Mouse (Mus musculus) brain, embryonic 14.5 days (tissue): Measurements from ENCODE around the gene Olfr574. TPM values are rescaled to one million over a fixed set of nuclear protein-coding genes. Genes with fewer than 3 reads are reported as not detected.

ENCODE experiments used
- DNase-seq: peaks from one replicate; pipeline ENCODE4 v3.0.0-alpha.2; 2011; ENCODE audit warnings: low read depth
- CTCF ChIP-seq: fragments of 200-500 bp; IDR thresholded peaks from 2 replicates; pipeline ENCODE4 v1.5.1; 2012; ENCODE audit warnings: inconsistent platforms, mild to moderate bottlenecking, moderate library complexity, borderline replicate concordance; ENCODE audit not compliant: insufficient read depth, insufficient read length; ENCODE audit errors: extremely low read depth
- POLR2A ChIP-seq: fragments of 200-500 bp; IDR thresholded peaks from 2 replicates; pipeline ENCODE4 v1.6.1; 2012; ENCODE audit warnings: mild to moderate bottlenecking, inconsistent platforms, borderline replicate concordance; ENCODE audit not compliant: poor library complexity, insufficient read depth, insufficient read length, severe bottlenecking; ENCODE audit errors: extremely low read depth
- polyA plus RNA-seq: library from polyadenylated mRNA; depleted of rRNA; stranded (reverse); fragments of >200 nt; gene quantifications from 2 replicates; pipeline ENCODE4 v1.2.3, GENCODE M21; 2012; rRNA removed

Gene Olfr574
- polyA plus RNA-seq = 0.08 TPM in 1 of 2 replicates, not detected in the other

- TF ChIP-seq CTCF = no peak
- no peak for TF ChIP-seq POLR2A
- DNase-seq = no peak
Observed at GRCm38 (mm10) chr7:102948167-102948566, at the start of gene Olfr574. Gene Olfr574, plus strand, starts transcription at chr7:102948467.

DNA sequence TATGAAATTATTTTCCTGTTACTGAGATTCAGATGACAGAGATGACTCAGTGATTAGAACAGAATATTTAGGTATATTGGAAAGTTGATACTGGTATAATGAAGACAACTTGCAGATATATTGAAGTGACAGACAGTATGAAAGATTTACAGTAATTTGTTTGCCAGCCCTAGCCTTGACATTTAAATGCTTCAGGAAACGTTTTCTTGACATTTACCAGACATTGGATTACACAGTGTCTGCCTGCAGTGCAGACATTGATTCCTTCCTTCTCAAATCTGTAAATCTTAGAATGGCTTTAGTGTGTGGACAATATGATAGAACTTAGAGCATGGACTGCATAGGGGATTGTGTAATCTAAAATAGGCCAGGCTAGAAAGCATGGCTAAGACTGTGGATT, 33.0 kb upstream of the Olfr574 start:
- TF ChIP-seq CTCF (no peak), POLR2A (no peak)
- peak; percentile 3 for DNase-seq

DNA sequence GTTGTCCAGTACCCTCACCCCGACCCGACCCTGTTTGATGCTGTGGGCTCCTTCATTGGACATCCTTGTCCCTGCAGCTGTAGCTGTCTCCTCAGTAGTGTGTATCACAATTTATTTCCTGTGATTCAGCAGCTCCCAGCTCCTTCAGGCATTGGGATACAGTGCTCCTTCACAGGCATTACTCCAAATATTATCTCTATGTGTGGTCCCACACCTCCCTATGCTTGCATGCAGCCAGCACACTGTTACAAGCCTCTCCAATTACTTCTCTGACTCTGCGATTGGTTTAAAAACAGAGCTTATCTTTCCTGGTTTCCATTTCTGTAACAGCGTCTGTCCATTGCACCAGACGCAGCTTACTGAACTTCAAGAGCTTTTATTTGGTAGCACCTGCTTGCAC, 31.9 kb upstream of the Olfr574 start:
- DNase-seq = no peak
- TF ChIP-seq POLR2A (no peak), CTCF (no peak)

DNA sequence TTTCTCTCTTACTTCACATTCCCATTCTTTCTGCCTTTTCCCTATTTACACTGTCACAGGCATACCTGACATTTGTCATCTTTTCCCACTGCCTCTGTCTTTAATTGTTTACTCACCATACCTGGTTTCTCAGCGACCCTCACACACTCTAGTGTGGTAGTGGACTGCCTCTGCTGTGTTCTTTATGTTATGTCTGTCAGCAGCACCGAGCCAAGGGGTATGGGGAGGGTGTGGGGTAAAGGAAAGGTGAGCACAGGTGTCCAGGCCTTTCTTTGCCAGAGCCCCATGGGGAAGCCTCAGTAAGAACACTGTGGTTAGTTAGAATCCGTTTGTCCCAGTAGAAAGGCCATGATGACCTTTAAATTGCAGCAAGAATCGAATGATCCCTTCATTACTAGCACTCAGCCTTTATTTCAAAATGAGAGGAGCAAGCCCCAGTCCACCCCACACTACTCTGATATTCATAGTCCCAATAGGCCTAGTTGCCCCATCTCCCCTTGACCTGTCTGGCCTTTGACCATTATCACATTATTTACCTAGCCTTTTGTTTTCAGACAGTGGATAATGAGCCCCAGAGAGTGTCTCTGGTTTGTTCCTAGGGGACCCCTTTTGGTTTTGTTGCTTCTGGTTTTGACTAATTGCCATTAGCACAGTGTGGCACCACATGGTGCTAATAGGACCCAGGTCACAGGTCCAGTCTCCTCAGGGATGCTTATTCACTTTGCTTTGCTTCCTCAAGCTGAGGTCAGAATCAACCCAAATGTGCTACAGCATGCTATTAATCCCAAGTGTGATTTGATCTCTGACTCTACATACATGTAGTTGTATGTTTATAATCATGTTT, 31.0 kb upstream of the Olfr574 start, which contains the start of gene Olfr571:
Gene Olfr571 (minus strand): TSS at position 505 of the 844 bp plus-strand sequence.
- TF ChIP-seq POLR2A (no peak), CTCF (no peak)
- no peak for DNase-seq

GRCm38 (mm10) chr7:102919632-102920031, 28.6 kb upstream of the Olfr574 start:
- peak; percentile 81 for DNase-seq
- TF ChIP-seq CTCF (peak; percentile 47; the same call in 1 of the 2 replicates), POLR2A (no peak)

DNA sequence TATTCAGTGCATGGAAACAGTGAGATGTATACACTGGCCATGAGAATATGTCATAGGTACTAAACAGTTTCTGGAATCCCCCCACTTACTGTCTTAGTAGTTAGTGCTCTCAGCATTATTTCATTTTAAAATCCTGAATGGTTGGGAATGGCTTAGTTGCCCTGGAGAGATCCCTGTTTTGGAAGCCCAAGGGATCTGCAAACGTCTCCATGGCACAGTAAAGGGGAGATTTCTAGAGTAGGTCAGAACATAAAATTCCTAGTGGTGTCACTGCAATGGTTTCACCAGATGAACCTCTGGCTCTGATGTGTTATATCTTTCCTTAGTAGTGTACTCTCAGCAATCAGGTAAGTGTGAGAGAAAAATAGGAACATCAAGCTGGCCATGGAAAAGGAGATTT, 24.2 kb upstream of the Olfr574 start, which contains the start of gene Olfr572:
Gene Olfr572 (plus strand): TSS at position 301 of the 400 bp plus-strand sequence.
- no peak for DNase-seq
- no peak for TF ChIP-seq CTCF

DNA sequence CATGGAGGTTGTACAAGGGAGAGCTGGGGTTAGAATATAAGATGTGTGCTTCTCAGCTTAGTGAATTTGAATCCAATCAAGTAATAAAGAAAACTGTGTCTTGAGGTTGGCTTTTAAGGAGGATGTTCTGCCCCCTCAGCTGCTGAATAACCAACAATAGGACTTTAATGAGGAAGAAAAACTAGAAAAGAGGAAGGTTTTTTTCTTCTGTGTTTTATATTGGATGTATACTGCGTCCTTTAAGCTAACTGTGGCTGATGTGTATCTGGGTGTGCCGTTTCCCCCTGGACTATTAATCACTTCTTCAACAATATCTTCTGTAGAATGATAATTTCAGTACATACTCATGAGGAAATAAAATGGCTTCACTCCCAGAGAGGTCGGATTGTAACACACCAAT, 21.2 kb upstream of the Olfr574 start:
- no peak for DNase-seq
- no peak for TF ChIP-seq CTCF
- TF ChIP-seq POLR2A = no peak

GRCm38 (mm10) chr7:102942475-102942874, 5.8 kb upstream of the Olfr574 start, which contains the start of gene Olfr573-ps1:
Gene Olfr573-ps1, minus strand, starts transcription at chr7:102942575.
- no peak for DNase-seq
- no peak for TF ChIP-seq POLR2A
- TF ChIP-seq CTCF = no peak

GRCm38 (mm10) chr7:102943417-102943816, 4.8 kb upstream of the Olfr574 start:
- DNase-seq = no peak
- TF ChIP-seq POLR2A = no peak
- no peak for TF ChIP-seq CTCF

GRCm38 (mm10) chr7:102950732-102951131, 2.5 kb downstream of the Olfr574 start:
- no peak for TF ChIP-seq CTCF
- TF ChIP-seq POLR2A = no peak
- no peak for DNase-seq

- TF ChIP-seq CTCF = no peak
- TF ChIP-seq POLR2A = no peak
- no peak for DNase-seq
Observed at GRCm38 (mm10) chr7:102958137-102958536, 9.9 kb downstream of the Olfr574 start.

GRCm38 (mm10) chr7:102958593-102958992, 10.3 kb downstream of the Olfr574 start, which contains the start of gene Olfr575:
Gene Olfr575, minus strand, starts transcription at chr7:102958775.
- no peak for TF ChIP-seq POLR2A
- no peak for TF ChIP-seq CTCF
- no peak for DNase-seq

DNA sequence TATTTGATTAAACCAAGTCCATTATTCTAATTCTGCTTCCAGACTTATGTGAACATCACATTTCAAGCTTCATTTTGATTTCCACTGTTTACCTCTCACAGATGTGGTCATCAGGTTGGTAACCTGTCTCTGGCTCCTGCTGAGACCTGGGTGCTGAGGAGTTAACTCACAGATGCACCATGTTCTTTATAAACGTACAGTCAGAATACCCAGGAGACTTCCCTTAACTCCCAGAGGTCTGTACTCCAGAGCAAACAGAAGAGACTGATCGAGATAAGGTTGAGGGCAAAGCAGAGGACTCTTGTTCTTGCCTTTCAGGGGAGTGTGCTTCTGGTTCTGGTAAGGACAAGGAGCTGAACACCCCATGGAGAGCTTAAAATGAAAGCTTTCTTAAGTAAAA, 14.1 kb downstream of the Olfr574 start, which contains the start of gene Olfr576:
Gene Olfr576 (plus strand): TSS at position 301 of the 400 bp plus-strand sequence.
- DNase-seq = no peak
- TF ChIP-seq CTCF (no peak), POLR2A (no peak)

- TF ChIP-seq CTCF = no peak
- no peak for DNase-seq
Observed at GRCm38 (mm10) chr7:102974399-102974798, 26.1 kb downstream of the Olfr574 start.

- no peak for DNase-seq
- TF ChIP-seq POLR2A = no peak
- TF ChIP-seq CTCF = no peak
Observed at GRCm38 (mm10) chr7:102975843-102976242, 27.6 kb downstream of the Olfr574 start, which contains the start of gene Olfr577. Gene Olfr577, minus strand, starts transcription at chr7:102975943.
